Mouse (Mus musculus) limb, embryonic 14.5 days (tissue): Measurements from ENCODE around the gene Sgo2b. TPM values are rescaled to one million over a fixed set of nuclear protein-coding genes. Genes with fewer than 3 reads are reported as not detected.

Experiments
- ATAC-seq: fragments of 200-750 bp; cut with Nextera tagmentation; 2 replicates; pipeline ENCODE4 v1.8.0; 2017; ENCODE audit warnings: low read depth, moderate number of reproducible peaks, moderate TSS enrichment; ENCODE audit not compliant: low FRiP score
- DNase-seq: peaks from one replicate; pipeline ENCODE4 v3.0.0-alpha.2; 2015; ENCODE audit warnings: low spot score
- H3K27ac ChIP-seq: fragments of 300-500 bp; sonication (generic); replicated peaks from 2 replicates; pipeline ENCODE4 v1.5.1; 2014; ENCODE audit warnings: low read depth, mild to moderate bottlenecking, low read length, moderate library complexity, mixed read lengths
- H3K27me3 ChIP-seq: fragments of 300-500 bp; sonication (generic); 2 replicates; pipeline ENCODE4 v1.6.1; 2014; ENCODE audit warnings: low read length, mixed read lengths; ENCODE audit not compliant: control insufficient read depth, insufficient read depth
- H3K36me3 ChIP-seq: fragments of 300-500 bp; sonication (generic); 2 replicates; pipeline ENCODE4 v1.6.1; 2014; ENCODE audit warnings: mild to moderate bottlenecking, low read length, moderate library complexity, mixed read lengths; ENCODE audit not compliant: control insufficient read depth, insufficient read depth
- H3K4me1 ChIP-seq: fragments of 300-500 bp; sonication (generic); 2 replicates; pipeline ENCODE4 v1.6.1; 2014; ENCODE audit warnings: antibody characterized with exemption, low read length, mixed read lengths; ENCODE audit not compliant: control insufficient read depth, insufficient read depth
- H3K4me2 ChIP-seq: fragments of 300-500 bp; sonication (generic); replicated peaks from 2 replicates; pipeline ENCODE4 v1.6.1; 2014; ENCODE audit warnings: low read depth, mild to moderate bottlenecking, low read length, moderate library complexity; ENCODE audit not compliant: severe bottlenecking
- H3K4me3 ChIP-seq: fragments of 300-500 bp; sonication (generic); replicated peaks from 2 replicates; pipeline ENCODE4 v1.5.1; 2014; ENCODE audit warnings: low read length
- H3K9ac ChIP-seq: fragments of 300-500 bp; sonication (generic); 2 replicates; pipeline ENCODE4 v1.6.1; 2014; ENCODE audit warnings: mild to moderate bottlenecking, low read depth, low read length, moderate library complexity; ENCODE audit not compliant: severe bottlenecking
- H3K9me3 ChIP-seq: fragments of 300-500 bp; sonication (generic); 2 replicates; pipeline ENCODE4 v1.6.1; 2016; ENCODE audit warnings: low read length; ENCODE audit not compliant: control insufficient read depth
- POLR2A ChIP-seq: fragments of 200-500 bp; IDR thresholded peaks from 2 replicates; pipeline ENCODE4 v1.8.0; 2012; ENCODE audit warnings: inconsistent platforms, mild to moderate bottlenecking, moderate library complexity, borderline replicate concordance; ENCODE audit not compliant: insufficient read depth, insufficient read length; ENCODE audit errors: extremely low read depth
- WGBS: fragments of 180-500 bp; shearing (Covaris S2); extraction: QIAGEN DNeasy Blood & Tissue Kit; methylation state at CpG from one replicate; pipeline ENCODE4 v1.1.7; 2014; 5-methylcytosine and 5-hydroxymethylcytosine counted together
- polyA plus RNA-seq, 2 experiments: library from polyadenylated mRNA; depleted of rRNA in 1 of 2; stranded (reverse) in 1 of 2; unstranded in 1 of 2; fragments of >200 nt; fragmentation: Nextera tagmentation in 1 of 2; extraction: Ambion mirVana in 1 of 2; gene quantifications; 2 replicates each; pipeline versions ENCODE4 v1.2.1 to v1.2.3; 2012 to 2014

Gene Sgo2b
- polyA plus RNA-seq, 2 experiments: not detected

GRCm38 (mm10) chr8:63929301-63930097, 22.5 kb downstream of the Sgo2b start:
- 80% methylated on average over 3 of the region's 3 CpGs for WGBS
- DNase-seq: no peak
- TF ChIP-seq POLR2A: no peak

GRCm38 (mm10) chr8:63921257-63921960, 30.6 kb downstream of the Sgo2b start:
- Histone ChIP-seq H3K27ac (no peak overlapping the region), H3K4me1 (no peaks in the 10 kb centered on the region), H3K36me3 (no peaks in the 10 kb centered on the region), H3K27me3 (no peaks in the 10 kb centered on the region), H3K4me3 (no peak overlapping the region), H3K4me2 (no peak overlapping the region), H3K9me3 (no peaks in the 10 kb centered on the region), H3K9ac (no peak overlapping the region)
- DNase-seq (no peak), ATAC-seq (no peak)
- 22% methylated on average over 4 of the region's 4 CpGs for WGBS
- no peak for TF ChIP-seq POLR2A

More at GRCm38 (mm10) chr8:63929301-63930097, 22.5 kb downstream of the Sgo2b start:
- Histone ChIP-seq H3K36me3 (no peaks in the 10 kb centered on the region), H3K27ac (no peak overlapping the region), H3K27me3 (no peaks in the 10 kb centered on the region), H3K9me3 (no peaks in the 10 kb centered on the region), H3K9ac (no peak overlapping the region), H3K4me3 (no peak overlapping the region), H3K4me2 (no peak overlapping the region), H3K4me1 (no peaks in the 10 kb centered on the region)
- no peak for ATAC-seq

GRCm38 (mm10) chr8:63895096-63895495, 57.0 kb downstream of the Sgo2b start:
- H3K4me3 ChIP-seq: no peak overlapping the region
- H3K27ac ChIP-seq: no peak overlapping the region
- no peaks in the 10 kb centered on the region for H3K27me3 ChIP-seq
- TF ChIP-seq POLR2A: no peak
- DNase-seq (no peak), ATAC-seq (no peak)
- no peak overlapping the region for H3K9ac ChIP-seq
- H3K9me3 ChIP-seq: no peaks in the 10 kb centered on the region
- no peaks in the 10 kb centered on the region for H3K36me3 ChIP-seq
- no peak overlapping the region for H3K4me2 ChIP-seq
- no peaks in the 10 kb centered on the region; the same call in 1 of the 2 replicates for H3K4me1 ChIP-seq
- 65% methylated on average over 2 of the region's 2 CpGs for WGBS

GRCm38 (mm10) chr8:63878353-63878752, 73.7 kb downstream of the Sgo2b start:
- no peak for DNase-seq
- 77% methylated on average over 4 of the region's 4 CpGs for WGBS
- Histone ChIP-seq H3K9ac (no peak overlapping the region), H3K4me2 (no peak overlapping the region), H3K4me1 (no peaks in the 10 kb centered on the region), H3K27me3 (no peaks in the 10 kb centered on the region), H3K9me3 (no peaks in the 10 kb centered on the region), H3K27ac (no peak overlapping the region), H3K36me3 (no peaks in the 10 kb centered on the region), H3K4me3 (no peak overlapping the region)
- ATAC-seq: no peak
- no peak for TF ChIP-seq POLR2A

GRCm38 (mm10) chr8:63877393-63877792, 74.7 kb downstream of the Sgo2b start:
- DNase-seq (peak; percentile 82), ATAC-seq (peak; percentile 72)
- Histone ChIP-seq H3K9ac (no peak overlapping the region), H3K27ac (no peak overlapping the region), H3K36me3 (no peaks in the 10 kb centered on the region), H3K4me2 (no peak overlapping the region), H3K4me1 (no peaks in the 10 kb centered on the region), H3K27me3 (no peaks in the 10 kb centered on the region), H3K9me3 (no peaks in the 10 kb centered on the region), H3K4me3 (no peak overlapping the region)
- no peak for TF ChIP-seq POLR2A
- WGBS: 13% methylated on average over 6 of the region's 6 CpGs
